Mouse (Mus musculus) liver, embryonic 14.5 days (tissue): ENCODE measurements around the gene Prlr.

Experiments used
- CTCF ChIP-seq: IDR thresholded peaks from 2 replicates; pipeline ENCODE4 v1.5.1; 2016; ENCODE audit warnings: antibody characterized with exemption, low read depth, control low read depth
- EP300 ChIP-seq: IDR thresholded peaks from 2 replicates; pipeline ENCODE4 v1.6.1; 2016; ENCODE audit warnings: antibody characterized with exemption, low read depth

- TF ChIP-seq CTCF: no peak
- no peak for TF ChIP-seq EP300
Observed at GRCm38 (mm10) chr15:10236812-10237211, 59.8 kb downstream of the Prlr start.
